Mouse (Mus musculus) left cerebral cortex, postnatal 36 days (tissue): ENCODE data around the gene 2310030G06Rik. TPM values are rescaled to one million over a fixed set of nuclear protein-coding genes. Genes with fewer than 3 reads are reported as not detected.

Experiments
- DNase-seq, 2 experiments: peaks; one replicate each; pipeline ENCODE4 v3.0.0; 2021 to 2022; ENCODE audit warnings: low spot score in 2 of 2, mixed read lengths in 1 of 2
- intact Hi-C: fragments of 180-260 bp; cut with DNase I; formaldehyde crosslinking; loops from one replicate; pipeline ENCODE4 v1.15.1; 2025
- total RNA-seq, 2 experiments: library from RNA; stranded (reverse); gene quantifications; 2 replicates each; pipeline ENCODE4 v1.2.3; 2021

2310030G06Rik gene
- total RNA-seq = 1 to 10 TPM; 2.4 to 3.2 TPM

DNA sequence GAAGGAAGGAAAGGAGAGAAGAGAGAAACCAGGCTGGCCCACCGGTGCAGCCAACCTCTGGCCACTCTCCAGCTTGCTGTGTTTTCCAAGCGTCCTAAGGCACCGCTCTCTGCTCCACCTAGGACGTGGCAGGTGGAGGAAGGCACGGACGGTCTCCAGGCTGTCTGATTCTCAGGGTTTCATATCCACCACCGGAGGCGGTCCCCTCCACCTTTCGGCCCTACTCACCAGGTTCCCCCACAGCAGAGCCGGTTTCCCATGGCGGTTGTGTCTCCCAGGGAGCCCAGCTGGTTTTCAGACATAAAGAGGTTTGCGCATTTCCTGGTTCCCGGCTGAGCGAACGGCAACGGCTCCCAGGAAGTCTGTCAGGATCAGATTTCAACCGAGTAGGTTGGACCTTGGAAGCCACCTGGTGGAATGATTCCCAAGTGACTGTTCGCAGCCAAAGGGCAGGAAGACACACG lies at the start of gene 2310030G06Rik:
Gene 2310030G06Rik (minus strand): TSS at position 323 of the 464 bp plus-strand sequence.
- DNase-seq = no peak
- intact Hi-C loops = no loop called here

DNA sequence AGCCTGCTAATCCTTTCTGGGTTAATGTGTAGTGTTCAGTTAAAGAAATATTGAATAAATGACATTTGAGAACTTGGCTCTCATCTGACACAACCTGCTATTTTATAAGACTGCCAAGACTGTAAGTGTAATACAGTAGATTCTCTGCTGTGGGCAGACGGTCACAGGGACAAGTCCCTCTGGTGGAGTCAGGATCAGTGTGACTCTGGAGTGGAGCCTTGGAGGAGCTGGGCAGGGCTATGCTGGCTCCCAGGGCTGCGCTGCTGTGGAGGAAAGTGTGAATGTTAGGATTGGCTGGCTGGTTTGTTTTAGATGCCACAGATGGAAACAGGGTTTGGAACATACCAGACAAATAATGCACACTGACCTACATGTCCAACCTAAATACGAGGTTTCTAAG lies 48.9 kb upstream of the 2310030G06Rik start:
- no peak for DNase-seq
- intact Hi-C loops = no loop called here

DNA sequence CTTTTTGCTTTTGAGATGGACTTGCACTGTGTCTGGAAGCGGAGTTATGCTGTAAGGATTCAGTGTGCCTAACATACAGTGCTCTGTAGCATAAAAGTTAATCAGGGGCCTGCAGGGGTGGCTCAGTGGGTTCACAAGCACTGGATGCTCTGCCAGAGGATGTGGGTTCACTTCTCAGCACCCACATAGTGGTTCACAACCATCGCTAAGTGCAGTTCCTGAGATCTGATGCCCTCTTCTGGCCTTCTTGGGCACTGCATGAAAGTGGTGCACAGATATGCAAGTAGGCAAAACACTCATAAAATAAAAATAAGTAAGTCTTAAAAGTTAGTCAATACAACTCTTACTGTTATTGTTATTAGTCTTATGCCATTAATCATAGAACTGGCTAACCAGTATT lies 35.8 kb upstream of the 2310030G06Rik start:
- no peak for DNase-seq
- intact Hi-C loops = no loop called here

DNA sequence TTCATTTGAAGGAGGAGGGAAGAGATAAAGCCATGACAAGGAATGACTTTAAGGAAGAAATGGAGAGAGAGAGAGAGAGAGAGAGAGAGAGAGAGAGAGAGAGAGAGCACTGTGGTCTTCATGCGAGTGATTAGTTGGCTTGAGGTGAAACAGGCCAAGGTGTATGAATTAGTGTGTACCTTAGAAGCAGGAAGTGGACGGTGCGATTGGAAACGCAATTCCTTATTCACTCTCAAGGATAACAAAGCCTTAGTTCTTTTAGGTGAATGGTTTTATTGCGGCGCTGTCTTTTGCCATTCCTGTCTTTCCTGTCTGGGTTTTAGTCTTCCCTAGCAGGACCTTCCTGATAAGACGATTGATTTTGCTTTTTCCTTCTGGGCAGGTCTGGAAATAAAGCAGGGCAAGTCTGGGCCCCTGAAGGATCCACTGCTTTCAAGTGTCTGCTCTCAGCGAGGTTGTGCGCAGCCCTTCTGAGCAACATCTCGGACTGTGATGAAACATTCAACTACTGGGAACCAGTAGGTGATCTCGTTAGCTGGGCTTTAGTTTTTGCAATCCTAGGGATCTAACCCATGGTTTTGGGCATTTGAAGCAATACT lies 29.9 kb upstream of the 2310030G06Rik start:
- intact Hi-C loops = no loop called here
- no peak for DNase-seq

DNA sequence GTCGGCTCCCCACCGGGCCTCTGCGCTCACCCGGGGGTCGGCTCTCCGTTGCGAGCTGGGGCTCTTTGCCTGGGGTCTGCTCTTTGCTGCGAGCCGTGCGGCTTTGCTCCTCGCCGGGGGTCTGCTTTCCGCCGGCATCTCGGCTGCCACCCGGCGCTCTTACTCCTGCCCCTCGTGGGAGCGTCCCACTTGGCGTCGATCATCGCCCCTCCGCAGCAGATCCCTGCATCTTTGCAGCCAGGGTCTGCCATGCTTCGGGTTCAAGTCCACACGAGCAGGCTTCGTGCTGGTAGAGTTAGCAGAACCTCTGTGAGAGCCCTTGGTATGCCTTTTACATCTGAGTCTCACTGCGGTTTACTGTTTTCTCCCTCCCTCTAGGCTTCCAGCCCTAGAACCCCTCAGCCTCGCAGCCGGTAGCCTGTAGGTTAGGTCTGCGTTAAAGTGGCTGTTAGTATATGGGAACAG lies 29.4 kb upstream of the 2310030G06Rik start:
- intact Hi-C loops = no loop called here
- peak in 1 of 2 experiments; percentile 31 for DNase-seq

DNA sequence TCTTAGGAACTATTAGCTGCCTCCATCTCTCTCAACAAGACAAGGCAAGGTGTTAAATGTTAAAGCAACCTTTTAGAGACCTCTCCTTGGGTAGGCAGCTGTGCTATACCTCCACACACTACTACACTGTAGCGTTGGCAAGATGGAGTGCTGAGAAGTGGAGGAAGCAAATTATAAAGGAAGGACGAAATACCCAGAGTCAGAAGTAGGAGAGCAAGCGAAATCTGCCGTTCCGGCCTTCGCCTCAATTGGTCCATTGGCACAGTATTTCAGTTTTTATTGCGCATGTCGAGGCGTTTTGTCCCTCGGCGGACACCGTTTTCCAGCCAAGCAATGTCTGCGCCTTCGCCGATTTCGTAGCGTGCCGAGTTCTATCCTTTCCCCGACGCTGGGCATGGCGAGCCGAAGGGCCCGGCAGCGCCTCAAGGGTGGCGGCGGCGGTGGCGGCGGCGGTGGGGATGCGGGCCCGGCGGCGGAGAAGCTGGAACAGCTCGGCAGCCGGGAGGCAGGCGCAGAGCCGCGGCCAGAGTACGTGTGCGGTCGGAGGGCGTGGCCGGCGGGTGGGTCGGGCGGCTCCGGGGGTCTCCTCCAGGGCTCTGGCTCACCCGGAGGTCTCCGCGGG lies 28.8 kb upstream of the 2310030G06Rik start, which contains the start of the genes Alg9 and 1110032A03Rik:
Gene Alg9 (plus strand): TSS at position 29 of the 622 bp plus-strand sequence.
Gene 1110032A03Rik (minus strand): TSS at position 530 of the 622 bp plus-strand sequence.
- intact Hi-C loops = no loop called here
- DNase-seq = peak; percentile 90 to 93

DNA sequence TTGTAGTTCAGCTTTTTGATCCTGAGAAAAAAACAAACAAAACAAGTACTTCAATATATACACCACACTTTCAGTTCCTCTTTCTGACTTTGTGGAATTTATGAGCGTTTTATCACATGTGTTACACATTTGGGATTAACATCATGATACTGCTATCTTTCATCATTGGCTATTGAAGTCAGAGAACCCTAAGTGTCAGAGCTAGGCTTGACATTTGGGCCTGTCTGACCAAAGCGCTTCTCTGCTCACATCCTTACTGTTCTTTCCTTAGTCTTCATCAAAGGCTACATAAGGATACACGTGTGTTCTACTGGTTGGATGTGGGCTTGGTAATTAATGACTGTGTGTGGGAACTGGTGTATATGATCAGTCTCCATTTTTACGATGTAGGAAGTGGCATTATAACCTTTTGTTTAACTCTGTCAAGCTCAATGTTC lies 27.7 kb upstream of the 2310030G06Rik start:
- no peak for DNase-seq
- intact Hi-C loops = no loop called here

DNA sequence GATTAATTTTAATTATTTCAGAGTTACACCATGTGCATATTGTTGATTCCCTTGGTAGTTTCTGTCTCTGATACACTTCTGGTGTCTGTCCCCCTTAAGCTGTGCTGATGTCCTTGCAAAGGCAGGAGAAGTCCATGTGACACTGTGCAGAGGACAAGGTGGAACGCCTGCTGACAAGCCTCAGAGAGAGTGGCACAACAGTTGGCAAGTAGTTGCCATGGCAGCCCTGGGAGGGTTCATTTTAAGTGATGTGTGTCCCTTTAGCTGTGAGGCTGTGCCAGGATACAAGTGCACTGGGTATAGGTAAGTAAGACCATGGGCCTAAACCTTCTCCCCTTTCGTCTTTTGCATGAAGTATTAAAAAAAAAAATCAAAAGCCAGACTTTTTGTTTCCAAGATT lies 23.7 kb upstream of the 2310030G06Rik start:
- DNase-seq = no peak
- intact Hi-C loops = no loop called here

DNA sequence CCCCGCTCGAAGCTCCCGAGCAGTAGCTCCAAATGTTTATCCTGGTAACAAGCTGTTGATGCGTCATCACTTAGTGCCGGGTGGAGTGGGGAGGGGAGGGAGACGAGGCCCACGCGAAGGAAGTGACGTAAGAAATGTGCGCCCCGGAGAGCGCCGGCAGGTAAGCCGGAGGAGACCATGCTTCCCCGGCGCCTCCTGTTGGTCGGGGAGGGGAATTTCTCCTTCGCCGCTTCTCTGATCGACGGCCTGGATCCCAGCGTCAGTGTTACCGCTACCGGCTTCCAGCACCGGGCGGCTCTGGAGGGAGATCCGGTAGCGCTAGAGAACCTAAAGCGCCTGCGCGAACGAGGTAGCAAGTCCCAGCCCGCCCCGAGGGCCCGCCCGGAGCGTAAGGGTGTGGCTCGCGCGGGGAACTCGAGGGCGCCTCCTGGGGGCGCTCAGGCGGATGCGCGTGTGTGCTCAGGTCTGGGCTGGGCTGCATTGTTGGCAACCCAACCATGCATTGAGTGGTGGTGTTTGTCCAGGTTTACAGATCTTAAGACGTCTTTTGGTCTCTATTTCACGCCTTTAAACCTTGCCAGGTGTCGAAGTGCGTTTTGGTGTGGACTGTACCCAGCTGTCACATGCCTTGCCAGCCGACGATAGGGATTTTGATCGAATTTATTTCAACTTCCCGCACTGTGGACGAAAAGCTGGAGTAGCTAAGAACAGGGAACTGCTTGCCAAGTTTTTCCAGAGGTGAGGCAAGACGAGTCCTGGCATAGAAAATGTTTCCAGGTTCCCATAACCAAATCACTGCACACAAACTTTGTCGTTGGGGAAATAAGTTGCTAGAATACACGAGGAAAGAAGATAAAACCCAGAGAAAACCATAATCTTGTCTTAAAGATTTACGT lies 22.0 kb upstream of the 2310030G06Rik start, which contains the start of gene Fdxacb1:
Gene Fdxacb1 (plus strand): TSS at position 130 of the 896 bp plus-strand sequence.
- DNase-seq = peak; percentile 98 to 99
- intact Hi-C loops = loop anchor here (2.0 to 5.0 kb wide), 2 partner anchors 41 to 70 kb away; no protein-coding TSS in a partner anchor

DNA sequence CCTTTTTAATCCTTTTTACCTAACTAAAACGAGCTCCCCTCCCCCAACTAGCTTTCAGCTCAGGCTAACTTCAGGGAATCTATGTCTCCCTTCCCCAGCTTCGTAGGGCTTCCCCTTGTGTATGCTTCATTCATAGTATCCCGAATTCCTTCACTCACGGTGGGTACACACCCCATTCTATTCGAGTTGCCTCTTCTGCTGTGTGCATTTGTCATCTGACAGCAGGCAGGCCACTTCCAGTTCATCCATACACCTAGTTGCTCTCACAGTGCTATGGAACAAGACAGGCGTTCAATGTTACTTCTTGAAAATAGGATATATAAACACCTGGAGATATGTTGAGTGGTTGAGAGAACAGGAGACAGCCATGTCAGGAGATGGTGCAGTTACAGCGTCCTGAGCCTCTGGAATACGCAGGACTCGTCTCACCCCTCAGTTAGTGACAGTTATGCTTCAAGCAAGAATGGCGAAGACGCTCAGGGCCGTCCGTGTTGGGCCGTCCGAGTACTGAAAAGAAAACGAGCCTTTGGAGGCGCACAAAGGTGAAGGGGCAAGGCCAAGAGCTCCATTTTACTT lies 21.3 kb upstream of the 2310030G06Rik start:
- intact Hi-C loops = loop anchor here (2.0 to 5.0 kb wide), 2 partner anchors 40 to 69 kb away; no protein-coding TSS in a partner anchor

DNA sequence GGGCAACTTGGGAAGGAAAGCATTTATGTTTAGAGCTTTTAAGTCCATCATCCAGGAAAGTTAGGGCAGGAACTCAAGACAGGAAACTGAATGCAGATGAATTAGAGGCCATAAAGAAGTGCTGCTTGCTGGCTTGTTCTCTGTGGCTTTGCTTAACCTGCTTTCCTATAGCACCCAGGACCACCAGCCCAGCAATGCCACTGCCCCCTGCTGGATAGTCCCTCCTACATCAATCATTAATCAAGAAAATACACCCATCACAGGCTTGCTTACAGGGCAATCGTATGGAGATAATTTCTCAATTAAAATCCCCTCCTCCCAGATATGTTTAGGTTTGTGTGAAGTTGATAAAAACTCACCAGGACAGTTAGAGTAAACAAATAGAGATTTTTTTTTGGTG lies 17.0 kb upstream of the 2310030G06Rik start:
- DNase-seq = no peak
- intact Hi-C loops = no loop called here

More for the DNA sequence above, 21.3 kb upstream of the 2310030G06Rik start:
- peak in 1 of 2 experiments; percentile 18 for DNase-seq

DNA sequence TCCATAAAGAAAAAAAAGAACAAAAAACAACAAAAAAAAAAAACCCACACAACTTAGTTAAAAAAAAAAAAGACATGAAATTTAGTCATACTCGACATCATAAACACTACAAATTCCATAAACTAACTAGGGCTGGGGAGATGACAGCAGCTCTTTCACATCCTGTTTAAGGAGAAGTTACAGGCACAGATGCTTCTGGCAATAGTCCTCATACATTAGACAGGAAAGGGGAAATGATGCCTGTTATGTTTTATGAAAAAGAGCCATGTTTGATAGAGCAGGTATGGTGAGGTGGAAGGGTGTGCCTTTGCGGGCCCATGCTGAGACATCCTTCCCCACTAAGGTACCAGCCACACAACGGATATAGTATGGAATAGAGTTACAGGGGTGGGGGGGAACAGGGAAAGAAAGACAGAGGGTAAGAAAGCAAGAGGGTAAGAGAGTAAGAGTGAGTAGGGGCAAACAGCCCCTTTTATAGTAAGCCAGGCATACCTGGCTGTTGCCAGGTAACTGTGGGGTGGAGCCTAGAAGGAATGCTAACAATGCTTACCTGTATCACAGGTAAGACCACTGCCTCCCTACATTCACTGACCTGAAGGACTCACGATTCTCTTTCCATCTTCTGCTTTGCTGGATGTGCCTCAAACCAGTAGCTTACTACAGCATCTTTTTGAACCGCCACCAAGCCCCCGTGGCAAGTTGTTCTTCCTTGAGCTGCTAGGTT lies 15.3 kb upstream of the 2310030G06Rik start:
- DNase-seq = no peak
- intact Hi-C loops = no loop called here

DNA sequence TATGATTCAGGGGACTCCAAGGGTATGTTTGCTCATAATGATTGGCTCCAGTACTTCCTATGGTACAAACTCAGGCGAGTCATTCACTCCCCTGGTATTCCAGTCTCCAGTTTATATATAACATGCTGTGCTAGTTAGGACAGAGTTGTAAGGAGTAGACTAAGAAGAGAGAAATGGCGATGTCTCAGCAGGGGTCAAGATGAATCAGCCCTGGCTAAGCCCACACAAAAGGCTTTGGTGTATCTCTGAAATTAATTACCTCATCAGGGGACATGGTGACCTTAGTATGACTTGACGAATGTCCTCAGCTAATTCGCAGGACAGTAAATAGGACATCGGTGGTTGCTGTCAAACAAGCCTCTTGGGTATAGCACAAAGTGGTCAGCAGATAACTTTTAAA lies 10.4 kb upstream of the 2310030G06Rik start:
- intact Hi-C loops = no loop called here
- no peak for DNase-seq

DNA sequence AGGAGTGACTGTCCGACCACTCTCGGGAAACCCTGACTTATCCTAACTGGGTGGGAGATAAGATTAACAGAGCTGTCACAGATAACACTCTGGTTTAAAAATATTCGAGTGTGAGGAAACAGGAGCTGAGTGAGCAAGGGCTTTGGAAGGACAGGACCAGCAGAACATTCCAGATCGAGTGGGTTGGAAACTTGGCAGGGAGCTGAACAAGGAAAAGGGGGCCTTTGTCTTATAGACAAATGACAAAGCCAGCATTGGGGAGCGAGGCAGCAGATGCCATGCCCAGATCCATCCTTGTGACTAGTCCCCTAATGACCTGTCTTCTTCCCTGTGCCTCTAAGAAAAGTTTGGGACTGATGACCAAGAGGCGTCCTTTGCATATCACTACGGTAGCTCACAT lies 7.6 kb upstream of the 2310030G06Rik start:
- no peak for DNase-seq

DNA sequence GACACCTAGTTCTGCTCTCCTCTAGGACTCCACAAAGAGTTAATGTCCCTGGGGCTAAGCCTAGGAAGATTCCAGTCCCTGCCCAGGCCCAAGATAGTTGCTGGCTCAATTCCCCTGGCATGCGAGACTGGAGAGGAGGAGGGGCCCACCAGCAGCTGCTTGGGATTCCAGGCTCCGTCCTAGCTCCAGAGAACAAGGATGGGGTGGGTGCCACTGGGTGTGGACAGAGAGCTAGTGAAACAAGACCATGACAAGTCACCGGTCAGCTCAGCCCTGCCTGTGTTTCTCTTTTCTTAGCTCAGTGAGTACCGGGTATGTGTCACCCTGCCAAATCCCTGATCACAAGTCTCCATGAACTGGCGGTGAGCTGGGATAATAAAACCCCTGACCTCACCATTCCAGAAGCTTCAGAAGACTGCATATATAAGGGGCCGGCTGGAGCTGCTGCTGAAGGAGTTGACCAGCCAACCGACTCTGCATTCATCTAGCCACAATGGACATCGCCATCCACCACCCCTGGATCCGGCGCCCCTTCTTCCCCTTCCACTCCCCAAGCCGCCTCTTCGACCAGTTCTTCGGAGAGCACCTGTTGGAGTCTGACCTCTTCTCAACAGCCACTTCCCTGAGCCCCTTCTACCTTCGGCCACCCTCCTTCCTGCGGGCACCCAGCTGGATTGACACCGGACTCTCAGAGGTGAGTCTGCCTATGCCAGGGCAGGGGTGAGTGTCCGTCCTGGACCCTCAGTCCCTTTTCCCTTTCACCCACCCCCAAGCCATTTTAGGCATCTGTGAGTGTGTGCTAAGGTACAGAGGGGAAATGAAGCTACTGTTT lies 6.7 kb upstream of the 2310030G06Rik start:
- DNase-seq = peak; percentile 70 to 76
- intact Hi-C loops = no loop called here

More for the DNA sequence above, 7.6 kb upstream of the 2310030G06Rik start:
- intact Hi-C loops = no loop called here

DNA sequence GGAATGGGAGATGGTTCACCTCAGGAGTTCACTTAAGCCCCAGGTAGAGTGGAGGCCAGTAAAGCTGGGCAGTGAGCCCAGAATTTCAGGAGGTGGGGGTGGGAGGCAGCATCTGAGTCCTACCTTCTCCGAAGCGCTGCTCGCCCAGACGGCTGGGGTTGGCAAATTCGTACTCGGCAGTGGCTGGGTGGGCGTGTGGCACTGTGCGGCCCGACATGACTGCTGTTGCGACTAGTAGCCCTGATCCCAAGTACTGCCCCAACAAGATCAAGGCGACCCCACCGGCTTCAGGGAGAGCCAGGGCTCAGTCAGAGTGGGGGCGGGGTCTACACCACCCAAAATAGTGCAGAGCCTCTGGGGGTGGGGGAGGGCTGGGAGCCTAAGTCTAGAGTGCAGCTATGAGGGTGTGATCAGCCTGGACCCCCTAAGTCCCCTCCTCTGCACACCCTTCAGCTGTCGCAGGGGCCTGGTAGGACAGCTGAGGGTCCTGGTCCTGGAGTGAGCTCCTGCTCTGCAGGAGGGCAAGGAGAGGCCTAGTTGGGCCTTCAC lies 5.8 kb upstream of the 2310030G06Rik start, which contains the start of gene Hspb2:
Gene Hspb2 (minus strand): TSS at position 301 of the 549 bp plus-strand sequence.
- intact Hi-C loops = no loop called here
- DNase-seq = no peak

DNA sequence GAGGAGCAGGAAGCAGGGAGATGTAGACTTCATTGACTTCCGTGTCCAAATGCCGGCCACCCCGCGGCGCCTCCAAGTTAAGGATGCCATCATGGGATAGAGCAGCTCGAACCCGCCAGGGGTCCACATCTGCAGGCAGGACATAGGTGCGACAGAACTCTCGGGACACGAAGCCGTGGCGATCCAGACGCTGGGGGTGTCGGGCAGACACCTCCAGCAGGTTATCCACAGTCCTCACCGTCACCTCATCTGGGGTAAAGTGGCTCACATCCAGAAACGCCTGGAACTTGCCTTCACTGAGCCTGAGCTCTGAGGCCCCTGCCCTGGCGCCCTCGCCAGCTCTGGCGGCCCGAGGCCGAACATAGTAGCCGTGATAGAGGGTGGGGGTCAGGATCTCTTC lies 5.0 kb upstream of the 2310030G06Rik start, which contains the start of gene Cryab:
Gene Cryab (plus strand): TSS at position 3 of the 400 bp plus-strand sequence.
- intact Hi-C loops = no loop called here
- DNase-seq = no peak
